Mouse (Mus musculus): ENCODE data around the gene Prpf18. TPM values are rescaled to one million over a fixed set of nuclear protein-coding genes. Genes with fewer than 3 reads are reported as not detected.

The Prpf18 gene
- 56.0 TPM for polyA plus RNA-seq (2015; fragmentation: Illumina TruSeq; extraction: RNeasy Lipid Tissue Mini Kit (QIAGEN cat#74804); ENCODE audit: low read depth, low replicate concordance)

GRCm38 (mm10) chr2:4651500-4652285 is at the start of gene Prpf18:
Prpf18 (minus strand) TSS chr2:4652113.

Other genes starting within 250 kb of the Prpf18 start
- 2.8 TPM for gene Bend7, start 65.7 kb upstream of the Prpf18 start, polyA plus RNA-seq (2015; fragmentation: Illumina TruSeq; extraction: RNeasy Lipid Tissue Mini Kit (QIAGEN cat#74804); ENCODE audit: low read depth, low replicate concordance)
- 19.7 TPM for gene Sephs1, start 229.5 kb upstream of the Prpf18 start, polyA plus RNA-seq (2015; fragmentation: Illumina TruSeq; extraction: RNeasy Lipid Tissue Mini Kit (QIAGEN cat#74804); ENCODE audit: low read depth, low replicate concordance)

Data from brain, adult 10 weeks (tissue).